Mouse (Mus musculus) ovary, postnatal 36 days (tissue): ENCODE results near the gene Rnase1.
"Not testable (repeated sequence)": the region's sequence is repeated elsewhere in the genome, so short reads cannot be mapped to it uniquely, and the experiment has no call there.

Source experiments
- DNase-seq: peaks from one replicate; pipeline ENCODE4 v3.0.0; 2022; ENCODE audit warnings: low spot score, mixed read lengths

Rnase1 gene

GRCm38 (mm10) chr14:51140342-51140741 is 6.2 kb downstream of the Rnase1 start:
- no peak for DNase-seq

DNA sequence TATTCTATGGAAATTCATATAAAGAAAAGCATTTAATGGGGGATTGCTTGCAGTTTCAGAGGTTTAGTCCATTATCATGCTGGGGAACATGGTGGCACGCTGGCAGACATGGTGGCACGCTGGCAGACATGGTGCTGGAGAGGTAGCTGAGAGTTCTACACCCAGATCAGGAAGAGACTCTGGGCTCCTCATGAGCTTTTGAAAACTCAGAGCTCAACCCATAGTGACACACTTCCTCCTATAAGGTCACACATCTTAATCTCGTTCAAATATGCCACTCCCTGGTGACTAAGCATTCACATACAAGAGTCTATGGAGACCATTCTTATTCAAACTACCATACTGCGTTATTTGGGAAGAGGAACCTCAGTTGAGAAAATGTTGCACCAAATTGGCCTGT is 14.2 kb downstream of the Rnase1 start:
- DNase-seq = no peak

- no peak for DNase-seq
Measured at GRCm38 (mm10) chr14:51131086-51131815, 15.3 kb downstream of the Rnase1 start.

GRCm38 (mm10) chr14:51130315-51130940 is 16.2 kb downstream of the Rnase1 start:
- no peak for DNase-seq

DNA sequence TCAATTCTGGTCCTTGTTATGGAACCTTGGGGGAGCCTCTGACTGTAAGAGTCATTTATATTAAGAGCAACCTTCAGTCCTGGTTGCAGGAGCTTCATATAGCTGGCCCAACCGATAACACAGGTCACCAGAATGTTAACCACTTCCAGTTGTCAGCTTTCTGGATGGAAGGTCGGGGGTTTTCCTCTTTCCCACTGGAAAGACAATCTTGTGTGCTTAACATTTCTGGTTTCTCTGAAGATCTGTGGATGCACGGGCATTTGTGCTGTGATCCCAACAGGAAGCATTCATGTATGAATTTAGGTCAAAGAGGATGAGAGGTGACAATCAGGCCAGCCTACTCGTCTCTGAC is 17.0 kb downstream of the Rnase1 start:
- no peak for DNase-seq

DNA sequence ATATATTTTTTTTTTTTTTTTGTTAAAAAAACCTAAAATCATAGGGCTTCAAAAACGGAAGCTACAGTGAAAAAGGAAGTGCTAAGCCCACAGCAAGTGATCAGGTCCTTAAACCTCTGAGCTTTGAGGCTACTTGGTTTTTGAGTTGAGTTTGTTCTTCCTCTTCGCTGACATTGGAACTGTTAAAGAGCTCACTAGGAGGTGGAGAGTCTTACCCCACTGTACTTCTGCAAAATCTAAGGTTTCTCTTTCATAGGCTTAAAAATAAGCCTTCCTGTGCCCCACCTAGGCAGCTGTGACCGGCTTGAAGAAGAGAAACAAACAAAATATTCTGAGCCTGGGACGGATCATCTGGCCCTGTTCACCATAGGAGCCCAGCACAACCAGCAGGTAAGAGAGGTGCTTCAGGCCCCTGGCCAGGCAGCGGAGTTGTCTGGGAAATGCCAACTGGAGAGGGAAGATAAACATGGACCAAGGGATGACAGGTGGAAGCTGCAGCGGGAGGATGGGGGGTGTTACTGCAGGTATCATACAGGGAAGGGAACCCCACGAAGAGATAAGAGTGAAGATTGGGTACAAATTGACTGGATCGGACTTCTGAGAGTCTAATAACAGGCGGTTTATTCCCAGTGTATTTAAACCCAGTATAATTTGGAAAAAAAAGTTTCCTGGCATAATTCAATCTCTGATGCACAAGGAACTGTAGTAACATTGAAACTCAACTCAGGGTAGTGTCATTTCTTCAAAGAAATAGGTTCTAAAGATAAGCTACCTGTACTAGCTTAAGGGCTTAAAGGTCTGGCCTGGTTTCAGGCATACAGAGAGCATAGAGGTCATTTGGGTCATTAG is 17.6 kb downstream of the Rnase1 start:
- no peak for DNase-seq

- DNase-seq = no peak
Measured at GRCm38 (mm10) chr14:51127648-51128258, 18.8 kb downstream of the Rnase1 start.

GRCm38 (mm10) chr14:51125684-51126083 is 20.9 kb downstream of the Rnase1 start:
- no peak for DNase-seq

DNA sequence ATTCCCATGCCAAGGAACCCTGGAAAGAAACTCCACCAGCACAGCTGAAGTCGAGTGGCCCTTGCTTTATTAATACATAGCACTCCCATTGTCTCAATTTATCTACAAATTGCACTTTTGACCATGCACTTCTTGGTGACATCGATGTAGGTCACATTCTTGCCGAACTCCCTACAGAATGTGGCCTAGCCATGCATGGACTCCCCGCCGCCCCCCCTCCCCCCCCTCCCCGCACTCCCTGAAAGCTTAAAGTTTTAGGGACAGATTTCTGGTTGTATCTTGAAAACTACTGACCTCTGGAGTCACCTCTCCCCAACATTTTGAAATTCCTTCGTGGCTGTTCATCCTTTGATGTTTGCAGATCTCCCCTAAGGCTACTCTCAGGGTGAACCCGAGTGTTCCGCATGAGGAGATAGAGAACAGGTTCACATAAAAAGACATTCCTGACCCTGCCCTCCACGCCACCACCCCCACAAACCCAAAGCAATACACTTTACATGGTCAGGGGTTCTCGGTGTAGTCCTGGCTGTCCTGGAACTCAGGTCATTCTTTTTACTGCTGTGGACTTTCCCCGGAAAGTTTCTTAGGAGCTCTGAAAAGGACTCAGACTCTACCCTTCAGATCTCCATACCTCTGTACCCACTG is 32.5 kb downstream of the Rnase1 start, which contains the start of gene Eddm3b:
Gene Eddm3b (plus strand): TSS at position 511 of the 645 bp plus-strand sequence.
- no peak for DNase-seq

DNA sequence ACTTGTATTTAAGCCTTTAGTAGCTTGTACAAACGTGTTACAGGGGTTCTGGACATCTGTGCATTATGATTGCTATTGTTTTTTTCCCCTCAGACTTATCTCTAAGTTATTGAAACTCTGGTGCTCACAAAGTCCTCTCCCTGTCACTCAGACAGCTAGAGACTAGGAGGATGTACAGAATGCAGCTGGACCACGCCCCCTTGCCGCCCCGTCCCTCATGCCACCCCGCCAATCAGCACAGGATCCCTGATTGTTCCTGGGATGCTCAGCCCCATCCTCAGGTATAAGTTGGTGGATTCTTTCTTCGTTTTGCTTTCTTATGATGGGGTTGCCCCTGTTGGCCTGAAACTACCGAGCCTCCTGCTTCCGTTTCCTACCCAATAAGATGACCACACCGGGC is 33.1 kb downstream of the Rnase1 start:
- DNase-seq = no peak

GRCm38 (mm10) chr14:51111966-51112365 is 34.6 kb downstream of the Rnase1 start:
- DNase-seq = no peak

- no peak for DNase-seq
Measured at GRCm38 (mm10) chr14:51106449-51106967, 40.1 kb downstream of the Rnase1 start.

GRCm38 (mm10) chr14:51104366-51104765 is 42.2 kb downstream of the Rnase1 start:
- no peak for DNase-seq

- peak; percentile 55 for DNase-seq
Measured at GRCm38 (mm10) chr14:51103217-51103616, 43.4 kb downstream of the Rnase1 start.

DNA sequence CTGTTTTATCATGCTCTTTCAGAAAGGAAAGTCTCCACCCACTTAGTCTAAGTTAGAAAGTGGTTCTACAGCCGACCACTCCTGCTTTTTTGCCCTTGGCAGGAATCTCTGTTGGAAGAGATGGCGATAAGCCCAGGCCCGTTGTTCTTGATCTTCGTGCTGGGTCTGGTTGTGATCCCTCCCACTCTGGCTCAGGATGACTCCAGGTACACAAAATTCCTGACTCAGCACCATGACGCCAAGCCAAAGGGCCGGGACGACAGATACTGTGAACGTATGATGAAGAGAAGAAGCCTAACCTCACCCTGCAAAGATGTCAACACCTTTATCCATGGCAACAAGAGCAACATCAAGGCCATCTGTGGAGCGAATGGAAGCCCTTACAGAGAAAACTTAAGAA is 45.3 kb downstream of the Rnase1 start:
- no peak for DNase-seq

- no peak for DNase-seq
Measured at GRCm38 (mm10) chr14:51098921-51099320, 47.7 kb downstream of the Rnase1 start.

GRCm38 (mm10) chr14:51098300-51098699 is 48.3 kb downstream of the Rnase1 start:
- not testable (repeated sequence) for DNase-seq

DNA sequence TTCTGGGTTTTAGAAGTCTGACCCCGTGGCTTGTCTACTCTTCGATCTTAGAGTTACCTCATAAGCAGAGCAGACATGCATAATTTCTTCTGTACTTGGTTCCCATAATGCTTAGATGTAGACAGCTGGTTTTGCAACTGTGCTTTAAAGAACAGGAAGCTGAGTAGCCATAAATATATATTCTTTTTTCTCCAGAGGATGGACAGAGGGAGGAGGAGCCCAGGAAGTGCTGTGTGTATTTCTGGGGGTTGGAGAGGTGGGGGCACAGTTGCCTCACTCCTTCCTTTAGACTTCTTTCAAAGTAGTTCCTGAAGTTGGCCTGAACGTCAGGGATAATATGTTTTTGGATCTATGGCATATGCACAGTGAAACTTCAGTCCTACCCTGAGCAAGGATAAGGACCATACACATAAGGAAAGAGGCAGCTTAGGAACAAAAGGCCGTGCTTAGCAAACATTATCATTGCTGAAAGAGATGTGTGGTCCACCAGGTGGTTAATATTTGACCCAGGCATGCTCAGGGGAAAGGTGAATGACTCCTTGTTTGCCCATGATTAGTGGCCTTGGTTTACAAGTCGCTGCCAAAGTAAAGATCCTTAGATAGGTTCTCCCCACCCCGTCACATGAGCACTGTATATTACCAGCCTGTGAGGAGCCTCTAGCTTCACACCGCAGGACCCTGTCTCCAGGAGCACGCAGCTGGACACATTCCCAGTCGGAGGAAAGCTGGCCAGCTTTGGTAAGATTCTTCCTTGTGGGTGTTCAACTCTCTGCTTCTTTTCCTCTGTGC is 50.7 kb downstream of the Rnase1 start:
- DNase-seq = no peak
